Mouse (Mus musculus) thymus, postnatal 14 days (tissue): Measurements from ENCODE around the gene Klhl15.

Source experiments
- DNase-seq: peaks from one replicate; pipeline ENCODE4 v3.0.0; 2021

The Klhl15 gene

DNA sequence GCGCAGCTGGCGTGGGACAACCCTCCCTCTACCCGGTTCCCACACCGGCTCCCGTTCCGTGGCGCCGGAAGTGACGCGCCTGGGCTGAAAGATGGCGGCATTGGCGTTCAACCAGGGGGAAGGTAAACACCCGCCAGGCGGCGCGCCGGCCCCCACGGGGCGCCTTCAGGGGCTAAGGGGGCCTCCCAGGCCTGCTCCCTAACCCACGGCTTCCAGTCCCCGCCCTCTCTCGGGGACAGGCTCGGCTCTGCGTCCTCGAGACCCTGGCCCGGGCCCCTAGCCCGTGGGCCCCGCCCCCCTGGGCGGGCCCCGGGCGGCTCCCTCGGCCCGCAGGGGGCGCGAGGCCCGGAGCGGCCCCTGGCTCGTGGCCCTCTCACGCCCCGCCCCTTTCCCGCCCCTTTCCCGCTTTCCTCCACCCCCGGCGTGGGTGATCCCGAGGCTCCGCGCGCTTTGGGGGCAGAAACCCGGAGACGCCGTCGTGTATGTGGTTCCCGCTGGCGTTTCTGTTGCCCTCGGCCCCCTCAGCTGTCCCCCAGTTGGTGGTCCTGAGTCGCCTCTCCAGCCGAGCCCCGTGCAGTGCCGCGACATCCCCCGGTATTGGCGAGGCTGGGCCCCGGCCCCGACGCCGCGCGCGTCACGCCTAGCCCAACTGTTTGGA lies at the start of gene Klhl15:
Klhl15 (plus strand) TSS at position 68 of the 658 bp plus-strand sequence.
- peak; percentile 90 for DNase-seq

DNA sequence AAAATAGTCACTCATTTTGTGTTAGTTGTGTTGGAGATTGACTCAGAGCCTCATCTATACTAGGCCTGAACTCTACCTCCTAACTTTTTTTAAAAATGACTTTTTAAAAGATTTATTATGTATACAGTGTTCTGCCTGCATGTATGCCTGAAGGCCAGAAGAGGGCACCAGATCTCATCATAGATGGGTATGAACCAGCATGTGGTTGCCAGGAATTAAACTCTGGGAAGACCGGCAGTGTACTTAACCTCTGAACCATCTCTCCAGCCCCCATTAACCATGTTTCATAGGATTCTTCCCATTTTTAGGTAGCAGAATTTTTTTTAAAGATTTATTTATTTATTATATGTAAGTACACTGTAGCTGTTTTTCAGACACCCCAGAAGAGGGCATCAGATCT lies 49.2 kb upstream of the Klhl15 start:
- peak; percentile 5 for DNase-seq

DNA sequence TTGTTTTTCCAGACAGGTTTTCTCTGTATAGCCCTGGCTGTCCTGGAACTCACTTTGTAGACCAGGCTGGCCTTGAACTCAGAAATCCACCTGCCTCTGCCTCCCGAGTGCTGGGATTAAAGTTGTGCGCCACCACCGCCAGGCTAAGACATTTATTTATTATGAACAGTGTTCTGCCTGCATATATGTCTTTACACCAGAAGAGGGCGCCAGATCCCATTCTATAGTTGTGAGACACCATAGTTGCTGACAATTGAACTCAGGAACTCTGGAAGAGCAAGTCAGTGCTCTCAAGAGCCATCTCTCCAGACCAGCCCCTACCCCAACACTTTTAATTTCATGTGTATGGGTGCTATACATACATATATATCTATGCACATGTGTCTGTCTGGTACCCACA lies 40.5 kb upstream of the Klhl15 start:
- peak; percentile 34 for DNase-seq

DNA sequence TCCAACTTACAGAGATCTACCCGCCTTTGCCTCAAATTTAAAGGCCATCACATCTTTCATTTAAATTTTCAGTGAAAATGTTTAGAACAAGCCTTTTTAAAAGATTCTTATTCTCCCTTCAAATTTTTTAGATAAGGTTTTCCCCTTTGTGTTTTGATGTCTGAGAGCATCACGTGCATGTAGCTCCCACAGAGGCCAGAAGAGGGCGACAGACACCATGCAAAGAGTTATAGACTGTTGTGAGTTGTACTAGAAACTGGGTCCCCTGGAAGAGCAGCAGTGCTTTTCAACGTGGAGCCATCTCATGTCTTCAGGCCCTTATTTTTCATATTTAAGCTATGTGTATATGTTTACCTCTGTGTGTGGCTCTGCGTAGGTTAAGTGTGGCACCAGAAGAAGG lies 36.6 kb upstream of the Klhl15 start:
- DNase-seq: peak; percentile 39

DNA sequence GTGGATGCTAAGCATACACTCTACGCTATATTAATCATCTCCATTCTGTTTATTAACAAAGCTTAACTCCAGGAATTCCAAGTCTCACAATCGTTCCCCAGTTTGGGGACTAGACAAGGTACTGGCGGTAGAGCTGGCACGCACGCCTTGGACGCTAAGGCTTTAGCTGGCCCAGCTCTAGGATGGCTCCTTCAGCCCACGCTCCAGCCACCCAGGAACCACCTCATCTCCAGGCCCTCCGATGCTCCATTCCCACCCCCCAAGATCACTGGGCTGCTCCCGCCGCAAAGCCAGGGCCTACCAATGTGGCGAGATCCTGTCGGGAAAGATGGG lies 22.2 kb upstream of the Klhl15 start:
- DNase-seq: no peak

DNA sequence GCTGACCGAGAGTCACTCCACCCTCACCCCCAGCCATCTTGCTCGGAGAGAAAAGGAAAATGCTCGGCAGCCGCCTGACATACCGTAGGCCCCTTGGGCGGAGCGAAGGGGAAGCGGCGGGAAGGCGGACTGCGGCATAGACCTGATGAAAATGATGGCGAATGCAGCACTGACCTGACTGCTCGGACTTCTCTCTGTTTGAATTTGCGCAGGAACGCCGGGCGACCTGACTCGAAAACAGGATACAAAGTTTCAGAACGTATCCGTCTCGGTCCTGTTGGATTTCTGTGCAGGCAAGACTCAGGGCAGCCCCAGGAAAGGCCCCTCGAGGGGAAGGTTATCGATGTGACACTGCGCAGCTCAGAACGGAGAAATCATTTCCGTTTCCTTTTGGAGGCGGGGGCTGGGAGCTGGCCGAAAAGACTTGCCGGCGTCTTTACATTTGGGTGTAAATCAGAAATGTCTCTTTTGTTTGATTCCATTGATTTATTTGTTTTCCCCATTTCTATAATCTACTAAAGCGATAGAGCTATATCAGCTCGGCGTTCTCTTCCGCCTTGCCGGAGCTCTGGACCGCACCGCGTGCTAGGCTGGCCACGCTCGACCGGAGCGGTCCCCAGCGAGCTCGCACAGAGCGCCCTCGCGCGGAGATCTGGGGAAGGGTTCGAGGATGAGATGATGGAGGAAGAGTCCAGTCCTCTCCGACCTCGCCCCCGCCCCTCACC lies 21.6 kb upstream of the Klhl15 start, which contains the start of gene Eif2s3x:
Eif2s3x (minus strand) TSS at position 266 of the 725 bp plus-strand sequence.
- DNase-seq: peak; percentile 83

DNA sequence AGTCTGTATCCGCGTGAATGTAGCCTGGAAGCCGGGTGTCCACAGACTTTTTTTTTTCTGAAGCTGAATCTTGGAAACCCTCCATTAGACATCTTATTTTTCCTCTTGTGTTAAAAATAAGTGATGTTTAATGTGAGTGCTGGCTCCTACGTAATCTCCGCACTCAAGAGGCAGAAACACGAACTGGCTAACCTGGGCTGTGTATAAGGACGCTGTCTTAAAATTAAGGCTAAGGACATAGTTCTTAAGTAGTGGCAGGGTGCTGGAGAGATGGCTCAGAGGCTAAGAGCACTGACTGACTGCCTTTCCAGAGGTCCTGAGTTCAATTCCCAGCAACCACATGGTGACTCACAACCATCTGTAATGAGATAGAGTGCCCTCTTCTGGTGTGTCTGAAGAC lies 21.0 kb upstream of the Klhl15 start:
- peak; percentile 2 for DNase-seq

DNA sequence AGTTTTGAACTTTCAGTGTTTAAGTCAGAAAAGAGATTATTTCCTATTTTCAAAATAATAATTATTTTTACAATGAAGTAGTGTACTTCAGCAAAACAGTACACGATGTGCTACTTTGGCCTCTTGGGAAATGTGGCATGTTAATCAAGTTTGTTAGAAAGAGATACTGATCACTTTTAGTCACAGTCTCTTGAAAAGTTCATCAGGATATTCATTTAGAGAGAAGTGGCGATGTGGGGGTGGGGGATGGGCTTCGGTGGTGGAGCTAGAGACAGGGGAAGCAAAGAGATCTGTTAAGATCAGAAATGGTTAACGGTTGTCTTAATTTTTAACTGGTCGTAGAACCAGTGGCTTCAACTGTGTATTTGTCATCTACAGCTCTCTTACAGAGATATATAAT lies 967 bp upstream of the Klhl15 start:
- peak; percentile 38 for DNase-seq

DNA sequence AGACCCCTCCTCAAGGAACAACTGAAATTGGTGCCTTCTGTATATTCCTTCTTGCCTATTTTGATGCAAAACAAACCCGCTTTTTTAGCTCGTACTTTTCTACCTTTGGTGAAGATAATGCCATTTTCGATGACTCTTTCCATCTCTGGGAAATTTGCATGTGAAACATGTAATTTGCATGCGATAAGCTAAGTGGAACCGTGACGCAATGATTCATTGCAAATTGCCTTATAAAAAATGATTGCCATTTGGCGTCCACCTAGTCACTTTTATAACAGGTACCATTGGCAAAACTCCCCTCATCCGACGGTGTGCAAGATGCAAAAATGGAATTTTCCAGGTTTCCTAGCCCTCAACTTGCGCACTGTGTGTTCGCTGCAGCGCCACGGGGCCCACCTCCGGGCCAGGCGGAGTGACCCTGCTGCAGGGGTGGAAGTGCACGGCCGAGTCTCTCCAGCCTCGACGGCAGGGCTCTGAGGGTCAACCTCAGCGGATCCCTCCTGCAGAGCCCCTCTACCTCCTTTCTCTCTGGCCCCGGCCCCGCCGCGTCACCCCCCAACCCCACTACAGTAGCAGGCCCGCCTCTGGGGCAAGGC lies 365 bp upstream of the Klhl15 start:
- no peak for DNase-seq

DNA sequence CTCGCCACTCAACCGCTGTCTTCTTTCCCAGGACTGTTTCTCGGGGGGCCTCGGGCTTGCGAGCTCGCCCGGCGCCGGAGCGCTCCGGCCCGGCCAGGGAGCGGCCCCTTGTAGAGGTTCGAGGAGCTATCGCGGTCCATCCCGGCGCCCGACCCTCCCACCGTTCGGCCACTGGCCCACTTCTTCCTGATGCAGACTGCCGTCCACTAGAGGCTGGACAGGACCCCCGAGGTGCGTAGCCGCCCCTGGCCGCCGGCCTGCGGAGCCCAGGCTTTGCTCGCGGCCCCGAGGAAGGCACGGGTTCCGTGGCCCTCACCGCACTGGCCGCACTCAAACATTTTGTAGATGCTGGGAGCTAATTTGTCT lies 774 bp downstream of the Klhl15 start:
- DNase-seq: peak; percentile 30

DNA sequence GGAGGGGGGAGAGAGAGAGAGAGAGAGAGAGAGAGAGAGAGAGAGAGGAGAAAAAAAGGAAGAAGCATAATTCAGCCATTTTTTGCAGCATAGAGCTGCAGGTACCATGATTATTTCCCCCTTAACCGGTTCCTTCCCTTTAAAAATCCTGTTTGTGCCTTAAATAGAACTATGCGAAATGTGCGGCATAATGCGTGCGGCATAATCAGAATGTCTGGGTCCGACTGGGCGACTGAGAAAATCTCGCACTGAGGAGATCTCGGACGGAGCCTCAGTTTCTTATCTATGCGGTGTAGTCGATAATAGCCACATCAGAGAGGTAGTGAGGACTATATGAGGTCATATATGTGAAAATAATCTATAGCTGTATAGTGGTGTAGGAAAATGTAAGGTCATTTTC lies 1.2 kb downstream of the Klhl15 start:
- peak; percentile 4 for DNase-seq

DNA sequence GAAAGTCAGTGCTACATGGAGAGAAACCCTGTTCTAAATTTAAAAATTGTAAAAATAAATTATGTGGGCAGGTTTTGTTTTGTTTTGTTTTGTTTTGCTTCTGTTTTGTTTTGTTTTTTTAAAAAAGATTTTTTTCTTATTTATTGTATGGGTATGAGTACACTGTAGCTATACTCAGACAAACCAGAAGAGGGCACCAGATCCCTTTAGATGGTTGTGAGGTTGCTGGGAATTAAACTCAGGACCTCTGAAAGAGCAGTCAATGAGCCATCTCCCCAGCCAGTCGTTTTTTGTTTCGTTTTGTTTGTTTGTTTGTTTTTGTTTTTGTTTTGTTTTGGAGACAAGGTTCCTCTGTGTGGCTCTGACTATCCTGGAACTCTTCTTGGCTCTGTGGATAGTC lies 54.5 kb downstream of the Klhl15 start:
- DNase-seq: peak; percentile 45

DNA sequence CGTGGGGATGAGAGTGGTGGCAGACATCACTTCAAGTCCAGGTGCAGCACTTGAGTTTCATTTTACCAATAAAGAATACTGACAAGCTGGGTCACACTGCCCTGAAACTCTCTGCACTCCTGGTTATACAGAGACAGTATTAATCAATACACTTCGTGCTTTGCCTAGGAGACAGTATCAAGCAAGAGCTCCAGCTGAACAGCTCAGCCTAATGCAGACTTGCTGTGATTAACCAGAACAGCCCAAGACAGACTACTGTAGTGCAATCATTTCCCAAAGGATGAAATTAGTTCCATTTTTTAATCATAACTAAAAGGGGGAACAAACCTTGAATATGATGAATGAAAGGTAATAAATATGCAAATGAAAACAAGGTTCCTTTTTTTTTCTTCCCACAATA lies 68.5 kb downstream of the Klhl15 start:
- no peak for DNase-seq

DNA sequence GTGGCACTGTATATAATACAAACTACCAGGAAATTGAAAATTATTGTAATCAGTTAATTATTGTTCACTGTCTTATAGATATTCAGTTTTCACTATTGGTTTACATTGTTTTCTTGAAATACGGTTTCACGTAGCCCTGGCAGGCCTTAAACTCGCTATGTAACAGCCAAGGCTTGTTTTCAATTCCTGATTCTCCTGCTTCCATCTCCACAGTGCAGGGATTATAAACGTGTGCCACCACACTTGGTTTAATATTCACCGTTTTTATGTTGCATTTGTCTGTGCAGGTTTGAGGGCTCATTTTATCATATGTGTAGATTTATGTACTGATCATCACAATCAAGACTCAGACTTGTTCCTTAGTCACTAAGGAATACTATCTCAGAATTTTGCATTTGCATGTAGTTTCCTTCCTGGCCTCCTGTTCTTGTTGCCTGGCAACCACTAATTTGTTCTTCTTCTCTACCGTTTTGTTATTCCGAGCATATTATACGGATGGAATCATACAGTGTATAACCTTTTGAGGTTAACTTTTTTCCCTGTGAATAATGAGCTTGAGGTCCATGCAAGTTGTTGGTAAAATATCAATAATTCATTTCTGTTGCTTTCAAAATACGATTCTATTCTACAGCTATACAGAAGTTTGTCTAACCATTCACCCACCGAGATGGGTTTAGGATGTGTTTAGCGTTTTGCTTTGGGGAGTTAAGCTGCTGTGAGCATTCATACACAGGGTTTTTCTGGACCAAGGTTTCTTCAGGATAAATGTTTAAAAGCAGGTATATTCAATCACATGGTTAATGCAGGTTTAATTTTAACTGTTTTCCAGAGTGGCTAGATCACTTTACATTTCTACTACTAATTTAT lies 86.9 kb downstream of the Klhl15 start:
- no peak for DNase-seq
